Comparison of ENCODE assay signal across 25 mouse cellular contexts in the genomic region with DNA sequence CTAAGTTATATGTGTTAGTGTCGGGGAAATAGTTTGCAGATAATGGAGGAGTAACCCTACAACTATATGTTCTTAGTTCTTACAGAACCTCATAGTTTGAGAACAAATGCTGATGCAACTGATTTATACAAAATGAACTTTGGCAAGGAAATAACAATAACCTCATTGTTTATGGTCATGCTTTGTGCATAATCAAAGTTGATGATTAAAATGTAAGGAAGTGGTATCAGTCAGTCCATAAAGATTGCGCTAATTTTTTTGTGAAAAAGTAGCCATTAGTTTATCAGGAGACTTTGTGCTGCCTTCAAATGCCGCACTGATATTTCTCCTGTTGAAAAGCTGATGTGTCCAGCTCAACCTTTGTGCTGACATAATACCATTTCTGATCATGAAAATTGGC. TPM values are rescaled to one million over a fixed set of nuclear protein-coding genes. Genes with fewer than 3 reads are reported as not detected.
DNase-seq lines count a peak whose midpoint lies in the region; ATAC-seq and TF ChIP-seq lines count a peak whose summit lies in the region.
"Had no signal": no experiment of that assay in that cellular context is flagged by ENCODE, and none has a peak within 500 bp of the region (broad histone marks: within the 10 kb centered on the region; RNA-seq: fewer than 3 reads in every experiment).

No protein-coding gene starts in this region.

- peak overlapping the region; percentile 9; the same call in 1 of the 2 replicates for H3K27ac ChIP-seq in layer of hippocampus, adult 2 months
- H3K27ac ChIP-seq in MEL (ENCODE audit: control insufficient read depth, low read depth, low read length), result no peak overlapping the region
- H3K27ac ChIP-seq in intestine, embryonic 16.5 days (ENCODE audit: low read length), result no peak overlapping the region
- H3K27ac ChIP-seq: embryonic facial prominence, embryonic 13.5 days; embryonic facial prominence, embryonic 15.5 days; forebrain, embryonic 10.5 days; forebrain, embryonic 12.5 days had no signal

- no peak overlapping the region for H3K4me2 ChIP-seq in intestine, embryonic 16.5 days (ENCODE audit: low read depth, low read length)
- H3K4me2 ChIP-seq: embryonic facial prominence, embryonic 13.5 days; embryonic facial prominence, embryonic 15.5 days; forebrain, embryonic 12.5 days had no signal

- no peak for TF ChIP-seq CTCF in layer of hippocampus, adult 2 months (conservative IDR thresholded peaks at IDR 0.05)
- TF ChIP-seq CTCF in MEL (IDR thresholded peaks at IDR 0.05 in 2 of 3, conservative IDR thresholded peaks at IDR 0.05 in 1 of 3; ENCODE audit: control insufficient read depth in 1 of 3, insufficient read depth in 1 of 3, low read depth in 2 of 3, low read length in 3 of 3, poor library complexity in 1 of 3, severe bottlenecking in 1 of 3), result no peak

- peaks cover 15% of the 10 kb centered on the region in 2 experiments for H3K4me1 ChIP-seq in MEL (ENCODE audit: control insufficient read depth in 1 of 2, insufficient read depth in 2 of 2, low read length in 2 of 2)
- H3K4me1 ChIP-seq in intestine, embryonic 16.5 days (ENCODE audit: control insufficient read depth, insufficient read depth, low read length), result peaks cover 9% of the 10 kb centered on the region
- H3K4me1 ChIP-seq: embryonic facial prominence, embryonic 13.5 days; embryonic facial prominence, embryonic 15.5 days; forebrain, embryonic 10.5 days; forebrain, embryonic 12.5 days had no signal

- no peak overlapping the region for H3K9ac ChIP-seq in MEL (ENCODE audit: control insufficient read depth, low read depth, low read length, poor library complexity, severe bottlenecking)
- H3K9ac ChIP-seq in intestine, embryonic 16.5 days (ENCODE audit: low read depth, low read length), result no peak overlapping the region
- H3K9ac ChIP-seq: embryonic facial prominence, embryonic 13.5 days; embryonic facial prominence, embryonic 15.5 days; forebrain, embryonic 12.5 days had no signal

- H3K36me3 ChIP-seq in MEL (ENCODE audit: control insufficient read depth in 1 of 2, insufficient read depth in 2 of 2, low read length in 2 of 2), result peaks cover 23 to 34% of the 10 kb centered on the region in 2 experiments
- peaks cover 10% of the 10 kb centered on the region for H3K36me3 ChIP-seq in intestine, embryonic 16.5 days (ENCODE audit: control insufficient read depth, insufficient read depth, low read length)

- WGBS in intestine, embryonic 16.5 days, result 80% methylated on average over 3 of the region's 3 CpGs

- no peaks in the 10 kb centered on the region for H3K9me3 ChIP-seq in MEL (replicated peaks; ENCODE audit: insufficient read depth, low read length)
- peaks cover 5% of the 10 kb centered on the region for H3K9me3 ChIP-seq in intestine, embryonic 16.5 days (ENCODE audit: control insufficient read depth, low read length)
- H3K9me3 ChIP-seq: embryonic facial prominence, embryonic 15.5 days had no signal

- H3K4me3 ChIP-seq in layer of hippocampus, adult 2 months, result no peak overlapping the region
- no peak overlapping the region for H3K4me3 ChIP-seq in MEL (ENCODE audit: control insufficient read depth in 1 of 2, insufficient read depth in 1 of 2, low read depth in 2 of 2, low read length in 2 of 2)
- H3K4me3 ChIP-seq in intestine, embryonic 16.5 days (ENCODE audit: low read length), result no peak overlapping the region
- H3K4me3 ChIP-seq: embryonic facial prominence, embryonic 13.5 days; embryonic facial prominence, embryonic 15.5 days; erythroblast, embryonic 14.5 days; forebrain, embryonic 10.5 days; forebrain, embryonic 12.5 days had no signal

- no peak for TF ChIP-seq EP300 in MEL (IDR thresholded peaks at IDR 0.05; ENCODE audit: low read depth in 1 of 2, low read length in 2 of 2)

- no peak for TF ChIP-seq POLR2A in MEL (IDR thresholded peaks at IDR 0.05; ENCODE audit: control insufficient read depth in 1 of 2, insufficient read depth in 1 of 2, low read depth in 1 of 2, low read length in 2 of 2, poor library complexity in 1 of 2)

- H3K79me2 ChIP-seq in MEL (ENCODE audit: control insufficient read depth, insufficient read depth, low read length, poor library complexity), result peaks cover 44% of the 10 kb centered on the region

- no peak for DNase-seq in layer of hippocampus, adult 2 months (ENCODE audit: low spot score in 2 of 2)
- DNase-seq in layer of hippocampus, adult 8-10 months (ENCODE audit: low spot score in 2 of 2), result no peak
- DNase-seq in MEL (ENCODE audit: low read depth, low spot score), result no peak
- DNase-seq in ovary, postnatal 36 days (ENCODE audit: low spot score), result no peak
- no peak for DNase-seq in natural killer cell, adult 2 months (ENCODE audit: low spot score in 2 of 2)
- DNase-seq: adrenal gland, adult 2 months; adrenal gland, postnatal 10 days; adrenal gland, postnatal 25 days; B cell, adult 2 months; cerebellum, adult 11 months; cerebellum, adult 8-10 months; cerebellum, adult 9-11 months; cerebellum, postnatal 14 days; cerebellum, postnatal 36 days; embryo, embryonic 11 days had no signal

- TF ChIP-seq RAD21 in MEL (IDR thresholded peaks at IDR 0.05; ENCODE audit: low read depth, low read length), result no peak

- ATAC-seq in intestine, embryonic 16.5 days, result peak; percentile 58; the same call in 1 of the 2 replicates
- ATAC-seq: CD4-positive, CD25-positive, alpha-beta regulatory T cell, adult 4 months; forebrain, embryonic 14.5 days; forebrain, embryonic 16.5 days had no signal

- no peaks in the 10 kb centered on the region for H3K27me3 ChIP-seq in MEL (ENCODE audit: control insufficient read depth in 1 of 2, insufficient read depth in 2 of 2, low read length in 2 of 2)
- H3K27me3 ChIP-seq in intestine, embryonic 16.5 days (replicated peaks; ENCODE audit: control insufficient read depth, insufficient read depth, low read length), result no peaks in the 10 kb centered on the region
- H3K27me3 ChIP-seq: CH12.LX; embryonic facial prominence, embryonic 13.5 days; embryonic facial prominence, embryonic 15.5 days; forebrain, embryonic 12.5 days had no signal

TF ChIP-seq in MEL, 35 proteins besides CTCF, POLR2A, EP300 and RAD21:
- TF ChIP-seq POLR2AphosphoS2 (IDR thresholded peaks at IDR 0.05; ENCODE audit: low read length) (no peak), USF2 (IDR thresholded peaks at IDR 0.05; ENCODE audit: borderline replicate concordance in 1 of 2, insufficient read depth in 1 of 2, low read depth in 1 of 2, low read length in 2 of 2) (no peak), CHD1 (IDR thresholded peaks at IDR 0.05; ENCODE audit: low read depth, low read length) (0 out of 2 replicates have a peak, but pooled peaks have one; percentile 35)

RNA-seq across cellular contexts. Expression of a gene that starts 28.4 kb away (rescaled TPM):
- total RNA-seq in layer of hippocampus, adult 2 months (2021), result 10 to 100 TPM; 67.8 to 68.4 TPM
- 10 to 100 TPM; 66.6 to 73.6 (median 67.9) TPM for total RNA-seq in layer of hippocampus, adult 8-10 months (2022)
- 19.7 and 20.5 TPM in 2 replicates for total RNA-seq in MEL (2012; rRNA removed)
- 10 to 100 TPM; 29.6 to 39.6 TPM for polyA plus RNA-seq in MEL (2012; ENCODE audit: insufficient read depth in 1 of 2, insufficient read length in 2 of 2, low read depth in 1 of 2, low replicate concordance in 2 of 2, missing spikeins in 1 of 2)
- polyA plus RNA-seq in intestine, embryonic 16.5 days (2015; fragmentation: Nextera tagmentation; extraction: Ambion mirVana), result 2.6 TPM in 2 replicates
